Mouse (Mus musculus): ENCODE results near the gene Dpm2. TPM values are rescaled to one million over a fixed set of nuclear protein-coding genes. Genes with fewer than 3 reads are reported as not detected.
A peak's percentile ranks its signal among the peaks of the same experiment; 100 is the strongest.

Dpm2 gene
- polyA plus RNA-seq, 1 experiment, result 153 TPM

- peak within 1 kb of the TSS; percentile 50 for H3K4me3 ChIP-seq (ENCODE audit: insufficient read depth, low read length)
- H3K27ac ChIP-seq (ENCODE audit: insufficient read depth, low read length), result peak within 1 kb of the TSS; percentile 15; the same call in 1 of the 2 replicates
- H3K4me1 ChIP-seq (ENCODE audit: control insufficient read depth, insufficient read depth, low read length), result peaks cover 5% of the 10 kb centered on the region; the same call in 1 of the 2 replicates
- TF ChIP-seq POLR2A (IDR thresholded peaks at IDR 0.05; ENCODE audit: extremely low read depth, insufficient read depth, low read length), result peak; percentile 79; the same call in 1 of the 2 replicates
- no peak for TF ChIP-seq CTCF (IDR thresholded peaks at IDR 0.05; ENCODE audit: extremely low read depth, insufficient read depth, low read length)
These were observed 5.0 kb downstream of the Dpm2 start, which contains the start of gene 9430097D07Rik for GRCm38 (mm10) chr2:32575586-32576160. Gene 9430097D07Rik (minus strand): TSS chr2:32575684.

- Histone ChIP-seq H3K4me1 (ENCODE audit: control insufficient read depth, insufficient read depth, low read length) (peaks cover 5% of the 10 kb centered on the region; the same call in 1 of the 2 replicates), H3K4me3 (ENCODE audit: insufficient read depth, low read length) (no peak overlapping the region; the same call in 1 of the 2 replicates), H3K27ac (ENCODE audit: insufficient read depth, low read length) (no peak overlapping the region)
- TF ChIP-seq POLR2A (IDR thresholded peaks at IDR 0.05; ENCODE audit: extremely low read depth, insufficient read depth, low read length) (no peak), CTCF (IDR thresholded peaks at IDR 0.05; ENCODE audit: extremely low read depth, insufficient read depth, low read length) (no peak)
These were observed 5.9 kb downstream of the Dpm2 start for GRCm38 (mm10) chr2:32576532-32576931.

- H3K27ac ChIP-seq (ENCODE audit: insufficient read depth, low read length), result no peak overlapping the region
- no peak for TF ChIP-seq CTCF (IDR thresholded peaks at IDR 0.05; ENCODE audit: extremely low read depth, insufficient read depth, low read length)
- TF ChIP-seq POLR2A (IDR thresholded peaks at IDR 0.05; ENCODE audit: extremely low read depth, insufficient read depth, low read length), result 0 out of 2 replicates have a peak, but pooled peaks have one; percentile 6
- H3K4me1 ChIP-seq (ENCODE audit: control insufficient read depth, insufficient read depth, low read length), result peaks cover 5% of the 10 kb centered on the region; the same call in 1 of the 2 replicates
- H3K4me3 ChIP-seq (ENCODE audit: insufficient read depth, low read length), result no peak overlapping the region
These were observed 7.7 kb downstream of the Dpm2 start for GRCm38 (mm10) chr2:32578146-32579046.

- H3K4me3 ChIP-seq (ENCODE audit: insufficient read depth, low read length), result peak overlapping the region; percentile 1; the same call in 1 of the 2 replicates
- 0 out of 2 replicates have a peak, but pooled peaks cover 2% of the 10 kb centered on the region for H3K4me1 ChIP-seq (ENCODE audit: control insufficient read depth, insufficient read depth, low read length)
- no peak overlapping the region for H3K27ac ChIP-seq (ENCODE audit: insufficient read depth, low read length)
- no peak for TF ChIP-seq POLR2A (IDR thresholded peaks at IDR 0.05; ENCODE audit: extremely low read depth, insufficient read depth, low read length)
- no peak for TF ChIP-seq CTCF (IDR thresholded peaks at IDR 0.05; ENCODE audit: extremely low read depth, insufficient read depth, low read length)
These were observed 10.9 kb downstream of the Dpm2 start for GRCm38 (mm10) chr2:32581450-32582095.

GRCm38 (mm10) chr2:32582830-32583799 lies 12.5 kb downstream of the Dpm2 start:
- Histone ChIP-seq H3K4me3 (ENCODE audit: insufficient read depth, low read length) (0 out of 2 replicates have a peak overlapping the region, but pooled peaks have one; percentile 4), H3K27ac (ENCODE audit: insufficient read depth, low read length) (no peak overlapping the region), H3K4me1 (ENCODE audit: control insufficient read depth, insufficient read depth, low read length) (0 out of 2 replicates have a peak, but pooled peaks cover 1% of the 10 kb centered on the region)
- TF ChIP-seq POLR2A (IDR thresholded peaks at IDR 0.05; ENCODE audit: extremely low read depth, insufficient read depth, low read length) (no peak), CTCF (IDR thresholded peaks at IDR 0.05; ENCODE audit: extremely low read depth, insufficient read depth, low read length) (peak; percentile 97)

- H3K4me3 ChIP-seq (ENCODE audit: insufficient read depth, low read length), result no peak overlapping the region
- peaks cover 10% of the 10 kb centered on the region for H3K4me1 ChIP-seq (ENCODE audit: control insufficient read depth, insufficient read depth, low read length)
- H3K27ac ChIP-seq (ENCODE audit: insufficient read depth, low read length), result no peak overlapping the region
- no peak for TF ChIP-seq POLR2A (IDR thresholded peaks at IDR 0.05; ENCODE audit: extremely low read depth, insufficient read depth, low read length)
These were observed 14.6 kb downstream of the Dpm2 start for GRCm38 (mm10) chr2:32585149-32585714.

GRCm38 (mm10) chr2:32586871-32587351 lies 16.3 kb downstream of the Dpm2 start, which contains the start of gene St6galnac4:
Gene St6galnac4 (plus strand): TSS chr2:32587095.
- peaks cover 10% of the 10 kb centered on the region for H3K4me1 ChIP-seq (ENCODE audit: control insufficient read depth, insufficient read depth, low read length)
- peak within 1 kb of the TSS; percentile 98 for H3K4me3 ChIP-seq (ENCODE audit: insufficient read depth, low read length)
- peak within 1 kb of the TSS; percentile 43 for H3K27ac ChIP-seq (ENCODE audit: insufficient read depth, low read length)
- TF ChIP-seq POLR2A (IDR thresholded peaks at IDR 0.05; ENCODE audit: extremely low read depth, insufficient read depth, low read length) (0 out of 2 replicates have a peak, but pooled peaks have one; percentile 55), CTCF (IDR thresholded peaks at IDR 0.05; ENCODE audit: extremely low read depth, insufficient read depth, low read length) (0 out of 2 replicates have a peak, but pooled peaks have one; percentile 12)

All from cortical plate, adult 2 months (tissue).